Comparison of ENCODE assay signal across 8 mouse cellular contexts in genomic region chr9:124423552-124424291, GRCm38 (mm10). TPM values are rescaled to one million over a fixed set of nuclear protein-coding genes. Genes with fewer than 3 reads are reported as not detected.
DNase-seq lines count a peak whose midpoint lies in the region; ATAC-seq and TF ChIP-seq lines count a peak whose summit lies in the region.

No protein-coding gene starts in this region.

- H3K36me3 ChIP-seq in C2C12 (ENCODE audit: control insufficient read depth, insufficient read depth) = no peaks in the 10 kb centered on the region
- no peaks in the 10 kb centered on the region for H3K36me3 ChIP-seq in heart, embryonic 12.5 days
- no peaks in the 10 kb centered on the region for H3K36me3 ChIP-seq in kidney, postnatal 0 days (ENCODE audit: insufficient read depth, low read length)
- H3K36me3 ChIP-seq in liver, embryonic 11.5 days (ENCODE audit: control insufficient read depth, insufficient read depth, low read length) = no peaks in the 10 kb centered on the region
- no peaks in the 10 kb centered on the region for H3K36me3 ChIP-seq in stomach, embryonic 15.5 days

- DNase-seq in brain, adult 2 months (ENCODE audit: low read depth, low spot score) = peak; percentile 100
- DNase-seq in kidney, postnatal 0 days (ENCODE audit: low spot score) = peak; percentile 99
- DNase-seq in liver, embryonic 11.5 days (ENCODE audit: low spot score) = peak; percentile 96
- DNase-seq in naive thymus-derived CD4-positive, alpha-beta T cell, adult 2 months (ENCODE audit: low read depth) = peak; percentile 99

- H3K79me3 ChIP-seq in C2C12 (ENCODE audit: low read depth) = no peaks in the 10 kb centered on the region

- H3K4me1 ChIP-seq in heart, embryonic 12.5 days (replicated peaks) = no peaks in the 10 kb centered on the region
- H3K4me1 ChIP-seq in kidney, postnatal 0 days (replicated peaks; ENCODE audit: insufficient read depth, low read length) = no peaks in the 10 kb centered on the region
- H3K4me1 ChIP-seq in liver, embryonic 11.5 days (replicated peaks; ENCODE audit: control insufficient read depth, insufficient read depth, low read length) = no peaks in the 10 kb centered on the region
- H3K4me1 ChIP-seq in stomach, embryonic 15.5 days = no peaks in the 10 kb centered on the region

- peak overlapping the region; percentile 82 for H3ac ChIP-seq in C2C12 (ENCODE audit: control insufficient read depth, insufficient read length, low read depth)

- no peaks in the 10 kb centered on the region for H3K79me2 ChIP-seq in C2C12 (ENCODE audit: control insufficient read depth, insufficient read depth)

- ATAC-seq in erythroid progenitor cell, adult 5-6 weeks (replicated peaks; ENCODE audit: low FRiP score, poor library complexity, severe bottlenecking) = peak; percentile 85
- peak; percentile 77 for ATAC-seq in heart, embryonic 12.5 days (ENCODE audit: insufficient number of reproducible peaks, low FRiP score)
- peak; percentile 65 for ATAC-seq in kidney, postnatal 0 days (replicated peaks; ENCODE audit: low FRiP score, low read depth)
- peak; percentile 76 for ATAC-seq in liver, embryonic 11.5 days (replicated peaks; ENCODE audit: low FRiP score)
- peak; percentile 73 for ATAC-seq in stomach, embryonic 15.5 days (ENCODE audit: insufficient read depth, low FRiP score, low read depth)

- H3K9me3 ChIP-seq in heart, embryonic 12.5 days (replicated peaks) = no peaks in the 10 kb centered on the region
- no peaks in the 10 kb centered on the region for H3K9me3 ChIP-seq in kidney, postnatal 0 days (replicated peaks; ENCODE audit: low read length)
- H3K9me3 ChIP-seq in liver, embryonic 11.5 days (ENCODE audit: control insufficient read depth, low read length) = no peaks in the 10 kb centered on the region
- H3K9me3 ChIP-seq in stomach, embryonic 15.5 days = no peaks in the 10 kb centered on the region

- H3K27ac ChIP-seq in heart, embryonic 12.5 days (ENCODE audit: poor library complexity, severe bottlenecking) = peak overlapping the region; percentile 99
- peak overlapping the region; percentile 99 for H3K27ac ChIP-seq in kidney, postnatal 0 days
- peak overlapping the region; percentile 99 for H3K27ac ChIP-seq in liver, embryonic 11.5 days (ENCODE audit: low read depth, low read length)
- peak overlapping the region; percentile 98 for H3K27ac ChIP-seq in stomach, embryonic 15.5 days

- peak overlapping the region; percentile 49 for H3K4me3 ChIP-seq in C2C12 (ENCODE audit: insufficient read depth, poor library complexity, severe bottlenecking)
- peak overlapping the region; percentile 75 for H3K4me3 ChIP-seq in heart, embryonic 12.5 days
- peak overlapping the region; percentile 62 for H3K4me3 ChIP-seq in kidney, postnatal 0 days (replicated peaks; ENCODE audit: low read depth, low read length)
- H3K4me3 ChIP-seq in liver, embryonic 11.5 days (ENCODE audit: low read depth, low read length) = peak overlapping the region; percentile 70
- peak overlapping the region; percentile 66 for H3K4me3 ChIP-seq in stomach, embryonic 15.5 days (replicated peaks)

- peak overlapping the region; percentile 83 for H3K9ac ChIP-seq in heart, embryonic 12.5 days
- H3K9ac ChIP-seq in kidney, postnatal 0 days (ENCODE audit: low read depth, low read length) = peak overlapping the region; percentile 82
- peak overlapping the region; percentile 79 for H3K9ac ChIP-seq in liver, embryonic 11.5 days (ENCODE audit: low read depth, low read length)
- H3K9ac ChIP-seq in stomach, embryonic 15.5 days = peak overlapping the region; percentile 60

- WGBS in heart, embryonic 12.5 days = under 1% methylated on average over 74 of the region's 74 CpGs
- under 1% methylated on average over 74 of the region's 74 CpGs for WGBS in kidney, postnatal 0 days
- under 1% methylated on average over 74 of the region's 74 CpGs for whole genome bisulfite sequencing in liver, embryonic 11.5 days
- WGBS in stomach, embryonic 15.5 days = under 1% methylated on average over 74 of the region's 74 CpGs

- no peak for TF ChIP-seq CTCF in C2C12 (IDR thresholded peaks at IDR 0.05; ENCODE audit: control insufficient read depth, insufficient read depth, insufficient read length)
- TF ChIP-seq CTCF in kidney, postnatal 0 days (IDR thresholded peaks at IDR 0.05; ENCODE audit: low read depth) = no peak

- H3K4me2 ChIP-seq in heart, embryonic 12.5 days = peak overlapping the region; percentile 71
- H3K4me2 ChIP-seq in kidney, postnatal 0 days (ENCODE audit: low read length) = peak overlapping the region; percentile 68
- peak overlapping the region; percentile 76 for H3K4me2 ChIP-seq in liver, embryonic 11.5 days
- peak overlapping the region; percentile 78 for H3K4me2 ChIP-seq in stomach, embryonic 15.5 days

- H3K27me3 ChIP-seq in C2C12 (ENCODE audit: control insufficient read depth, insufficient read depth, insufficient read length) = no peaks in the 10 kb centered on the region
- no peaks in the 10 kb centered on the region for H3K27me3 ChIP-seq in heart, embryonic 12.5 days (replicated peaks)
- no peaks in the 10 kb centered on the region for H3K27me3 ChIP-seq in kidney, postnatal 0 days (ENCODE audit: insufficient read depth, low read length)
- no peaks in the 10 kb centered on the region for H3K27me3 ChIP-seq in liver, embryonic 11.5 days (replicated peaks; ENCODE audit: control insufficient read depth, insufficient read depth, low read length)
- no peaks in the 10 kb centered on the region for H3K27me3 ChIP-seq in stomach, embryonic 15.5 days (replicated peaks)

TF ChIP-seq in C2C12, 6 proteins besides CTCF, POLR2A, EP300 and RAD21:
- TF ChIP-seq CEBPB (IDR thresholded peaks at IDR 0.05; ENCODE audit: low read depth) = no peak
- peak; percentile 33 for TF ChIP-seq MYOD1 (IDR thresholded peaks at IDR 0.05; ENCODE audit: control insufficient read depth, insufficient read length, low read depth)
- no peak for TF ChIP-seq MYOG (IDR thresholded peaks at IDR 0.05; ENCODE audit: control insufficient read depth, extremely low read depth, insufficient read length)
- TF ChIP-seq USF1 (IDR thresholded peaks at IDR 0.05; ENCODE audit: low read depth) = peak; percentile 79
- TF ChIP-seq FOSL1 (IDR thresholded peaks at IDR 0.05; ENCODE audit: insufficient read depth, low read length, poor library complexity, severe bottlenecking) = no peak

RNA-seq across cellular contexts. Expression of gene Ppp2r3d, which starts 53.0 kb away (rescaled TPM):
- polyA plus RNA-seq in C2C12 (2012; fragmentation: generic; extraction: Trizol) = 78.5 TPM
- total RNA-seq in erythroid progenitor cell, adult 5-6 weeks (2015; ENCODE audit: low replicate concordance) = 5.4 and 5.9 TPM in 2 replicates
- total RNA-seq in erythroid progenitor cell, adult 5-6 weeks (2017; ENCODE audit: low replicate concordance) = 9.6 TPM in 1 of 2 replicates, not detected in the other
- 131 and 147 TPM in 2 replicates for polyA plus RNA-seq in heart, embryonic 12.5 days (2016; fragmentation: Nextera tagmentation; extraction: Ambion mirVana)
- 131 and 136 TPM in 2 replicates for polyA plus RNA-seq in kidney, postnatal 0 days (2015; fragmentation: Nextera tagmentation; extraction: Ambion mirVana)
- polyA plus RNA-seq in liver, embryonic 11.5 days (2014; fragmentation: Nextera tagmentation; extraction: Ambion mirVana) = 83.7 and 91.3 TPM in 2 replicates
- 128 and 139 TPM in 2 replicates for polyA plus RNA-seq in stomach, embryonic 15.5 days (2015; fragmentation: Nextera tagmentation; extraction: Ambion mirVana)

Comparison
In these comparisons a context has a peak if more than half of its experiments do, and no peak if none do; other contexts are left out.
1. Peak in every context shown above with its lines: DNase-seq, ATAC-seq, H3K4me3 ChIP-seq and H3K27ac ChIP-seq.